Comparison of ENCODE assay signal across 23 mouse cellular contexts in genomic region chr8:105014391-105014790, GRCm38 (mm10). TPM values are rescaled to one million over a fixed set of nuclear protein-coding genes. Genes with fewer than 3 reads are reported as not detected.
"Had no signal": no experiment of that assay in that cellular context is flagged by ENCODE, and none has a peak within 500 bp of the region (broad histone marks: within the 10 kb centered on the region; RNA-seq: fewer than 3 reads in every experiment).

No protein-coding gene starts in this region.

- H3K4me3 ChIP-seq: neural tube, embryonic 13.5 days; neural tube, embryonic 15.5 days; stomach, embryonic 15.5 days had no signal

- H3K9ac ChIP-seq: neural tube, embryonic 13.5 days; neural tube, embryonic 15.5 days; stomach, embryonic 15.5 days had no signal

- H3K9me3 ChIP-seq: neural tube, embryonic 13.5 days; neural tube, embryonic 15.5 days; stomach, embryonic 15.5 days had no signal

- H3K27me3 ChIP-seq: neural tube, embryonic 13.5 days; neural tube, embryonic 15.5 days; stomach, embryonic 15.5 days had no signal

- H3K27ac ChIP-seq: neural tube, embryonic 13.5 days; neural tube, embryonic 15.5 days; stomach, embryonic 15.5 days; stomach, postnatal 0 days had no signal

- H3K4me1 ChIP-seq: neural tube, embryonic 13.5 days; neural tube, embryonic 15.5 days; stomach, embryonic 15.5 days had no signal

- H3K36me3 ChIP-seq: neural tube, embryonic 13.5 days; neural tube, embryonic 15.5 days; stomach, embryonic 15.5 days had no signal

- DNase-seq: retina, postnatal 1 day; right cerebral cortex, adult 18-20 months; right cerebral cortex, postnatal 14 days; right cerebral cortex, postnatal 25 days; right cerebral cortex, postnatal 4 days; spleen, adult 18-20 months; thymus, adult 18-20 months; thymus, adult 2 months; thymus, postnatal 14 days; thymus, postnatal 25 days; thymus, postnatal 36 days; thymus, postnatal 4 days had no signal

- H3K4me2 ChIP-seq: neural tube, embryonic 13.5 days; neural tube, embryonic 15.5 days; stomach, embryonic 15.5 days had no signal

RNA-seq across cellular contexts. Expression of gene Ces2h, which starts 13.7 kb away (rescaled TPM):
- total RNA-seq: neutrophil, adult 5-6 weeks had no signal
- polyA plus RNA-seq: neural tube, embryonic 13.5 days; neural tube, embryonic 14.5 days; neural tube, embryonic 15.5 days; spleen, adult 2 months; stomach, embryonic 14.5 days; stomach, embryonic 15.5 days; stomach, embryonic 16.5 days; stomach, postnatal 0 days; thymus, adult 2 months; thymus, postnatal 0 days; urinary bladder, adult 2 months had no signal

RNA-seq across cellular contexts. Expression of gene Ces3a, which starts 34.0 kb away (rescaled TPM):
- total RNA-seq: neutrophil, adult 5-6 weeks had no signal
- polyA plus RNA-seq: neural tube, embryonic 13.5 days; neural tube, embryonic 14.5 days; neural tube, embryonic 15.5 days; spleen, adult 2 months; stomach, embryonic 14.5 days; stomach, embryonic 15.5 days; stomach, embryonic 16.5 days; urinary bladder, adult 2 months had no signal

RNA-seq across cellular contexts. Expression of gene Ces2g, which starts 52.9 kb away (rescaled TPM):
- total RNA-seq: neutrophil, adult 5-6 weeks had no signal
- polyA plus RNA-seq: neural tube, embryonic 13.5 days; neural tube, embryonic 14.5 days had no signal
